Mouse (Mus musculus): ENCODE measurements around the gene Atoh8.

Atoh8 gene

DNA sequence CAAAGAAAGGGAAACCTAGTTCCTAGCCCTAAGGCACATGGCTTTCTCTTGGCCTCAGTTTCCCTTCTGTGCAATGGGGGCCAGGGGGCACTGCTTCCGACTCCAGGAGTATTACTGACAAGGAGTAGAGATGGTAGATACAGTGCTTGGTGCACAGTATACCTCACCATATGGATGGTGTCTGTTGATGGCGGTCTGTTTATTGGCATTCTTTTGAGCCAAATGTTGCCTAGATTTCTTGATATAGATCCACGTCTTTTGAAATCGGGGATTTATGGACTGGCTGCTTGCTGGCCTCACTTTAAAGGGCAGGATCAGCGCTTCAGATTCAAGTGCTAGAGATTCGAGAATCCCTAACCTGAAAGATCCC is 18.0 kb downstream of the Atoh8 start:
- H3K4me3 ChIP-seq (replicated peaks; ENCODE audit: low read length): no peak overlapping the region
- H3K27me3 ChIP-seq (ENCODE audit: insufficient read depth, low read length): peaks cover 93% of the 10 kb centered on the region
- peaks cover 13% of the 10 kb centered on the region for H3K4me1 ChIP-seq (replicated peaks; ENCODE audit: low read depth, low read length)
- TF ChIP-seq NANOG (IDR thresholded peaks at IDR 0.05; ENCODE audit: borderline replicate concordance, low read length) (no peak), CTCF (conservative IDR thresholded peaks at IDR 0.05; ENCODE audit: low read length) (no peak), POU5F1 (IDR thresholded peaks at IDR 0.05; ENCODE audit: borderline replicate concordance, low read length) (no peak)
- H3K9me3 ChIP-seq (ENCODE audit: low read length): no peaks in the 10 kb centered on the region
- H3K36me3 ChIP-seq (ENCODE audit: insufficient read depth, low read length): no peaks in the 10 kb centered on the region

DNA sequence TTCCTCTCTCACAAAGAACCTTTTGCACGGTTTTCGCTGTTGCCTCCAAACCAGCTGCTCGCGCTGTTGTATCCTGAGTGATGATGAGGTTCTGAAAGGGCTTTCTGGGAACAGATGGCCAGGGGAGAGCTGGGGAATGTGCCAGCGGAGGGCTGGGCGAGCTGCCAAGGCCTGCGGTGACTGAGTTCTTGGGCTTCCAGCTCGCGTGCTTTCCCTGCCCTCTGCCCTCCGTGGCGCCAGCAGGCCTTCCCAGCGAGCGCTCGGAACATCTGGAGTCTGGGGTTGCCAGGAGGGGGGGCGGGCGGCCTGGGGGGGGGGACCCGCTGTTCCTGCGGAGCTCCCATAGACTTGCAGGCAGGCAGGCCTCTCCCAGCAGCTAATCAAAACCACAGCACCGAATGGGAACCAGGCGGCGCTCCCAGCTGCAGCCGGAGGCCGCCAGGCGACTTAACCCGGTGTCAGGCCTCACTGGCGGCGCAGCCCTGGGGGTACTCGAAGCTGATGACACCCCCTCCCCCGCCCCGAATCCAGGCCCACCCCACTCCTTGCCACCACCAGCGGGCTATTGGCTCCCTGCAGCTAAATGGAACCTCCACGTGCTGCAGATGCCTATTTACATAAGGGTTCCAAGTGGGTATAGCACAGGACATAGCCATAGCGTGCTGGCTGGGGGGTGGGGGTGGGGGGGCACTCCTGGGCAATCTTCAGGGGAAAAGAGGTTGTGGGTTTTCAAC is 18.5 kb downstream of the Atoh8 start:
- TF ChIP-seq POU5F1 (IDR thresholded peaks at IDR 0.05; ENCODE audit: borderline replicate concordance, low read length): no peak
- TF ChIP-seq NANOG (IDR thresholded peaks at IDR 0.05; ENCODE audit: borderline replicate concordance, low read length): no peak
- no peak for TF ChIP-seq CTCF (conservative IDR thresholded peaks at IDR 0.05; ENCODE audit: low read length)
- H3K4me3 ChIP-seq (replicated peaks; ENCODE audit: low read length): peak overlapping the region; percentile 65
- no peaks in the 10 kb centered on the region for H3K9me3 ChIP-seq (ENCODE audit: low read length)
- H3K27me3 ChIP-seq (ENCODE audit: insufficient read depth, low read length): peaks cover 89% of the 10 kb centered on the region
- H3K36me3 ChIP-seq (ENCODE audit: insufficient read depth, low read length): no peaks in the 10 kb centered on the region
- H3K4me1 ChIP-seq (replicated peaks; ENCODE audit: low read depth, low read length): peaks cover 8% of the 10 kb centered on the region

DNA sequence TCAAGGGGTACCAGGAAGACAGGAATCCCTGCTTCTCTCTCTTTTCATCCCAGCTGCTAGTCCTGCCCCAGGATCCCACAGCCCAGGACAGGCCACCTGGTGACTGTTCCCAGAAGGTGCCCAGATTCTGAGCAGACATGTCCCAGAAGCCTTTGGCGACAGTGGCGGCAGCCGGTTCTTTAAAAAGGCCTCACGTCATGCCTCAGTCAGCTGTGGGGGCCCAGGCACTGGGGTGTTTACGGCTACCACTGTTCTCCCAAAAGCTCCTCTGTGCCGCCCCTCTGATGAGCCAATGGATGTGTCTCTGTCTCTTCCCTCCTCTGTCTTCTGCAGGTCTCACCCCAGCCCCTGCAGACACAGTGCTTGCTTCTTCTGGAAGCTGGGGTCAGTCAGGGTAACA is 19.8 kb downstream of the Atoh8 start:
- Histone ChIP-seq H3K36me3 (ENCODE audit: insufficient read depth, low read length) (no peaks in the 10 kb centered on the region), H3K4me3 (replicated peaks; ENCODE audit: low read length) (no peak overlapping the region), H3K9me3 (ENCODE audit: low read length) (no peaks in the 10 kb centered on the region), H3K4me1 (replicated peaks; ENCODE audit: low read depth, low read length) (peaks cover 2% of the 10 kb centered on the region), H3K27me3 (ENCODE audit: insufficient read depth, low read length) (peaks cover 88% of the 10 kb centered on the region)
- no peak for TF ChIP-seq NANOG (IDR thresholded peaks at IDR 0.05; ENCODE audit: borderline replicate concordance, low read length)
- TF ChIP-seq POU5F1 (IDR thresholded peaks at IDR 0.05; ENCODE audit: borderline replicate concordance, low read length): no peak
- no peak for TF ChIP-seq CTCF (conservative IDR thresholded peaks at IDR 0.05; ENCODE audit: low read length)

DNA sequence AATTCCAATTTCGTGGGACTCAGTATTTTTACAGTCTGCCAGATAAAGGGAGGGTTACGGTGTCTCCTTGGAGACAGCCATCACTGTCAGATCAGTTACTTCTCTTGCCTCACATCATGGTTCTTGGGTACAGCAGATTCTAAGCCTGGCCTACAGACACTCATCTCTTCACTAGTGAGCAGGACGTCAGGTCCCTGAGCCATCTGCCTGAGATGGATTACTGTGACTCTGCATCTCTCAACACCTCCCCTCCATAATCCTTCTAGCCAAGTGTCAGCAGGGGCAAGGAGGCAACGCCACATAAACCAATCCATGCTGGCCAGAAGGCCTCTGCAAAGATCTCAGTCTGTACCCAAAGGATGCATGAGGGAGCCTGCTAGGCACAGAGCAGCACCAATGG is 24.0 kb downstream of the Atoh8 start:
- Histone ChIP-seq H3K36me3 (ENCODE audit: insufficient read depth, low read length) (no peaks in the 10 kb centered on the region), H3K27me3 (ENCODE audit: insufficient read depth, low read length) (peaks cover 90% of the 10 kb centered on the region)
- TF ChIP-seq CTCF (conservative IDR thresholded peaks at IDR 0.05; ENCODE audit: low read length) (no peak), POU5F1 (IDR thresholded peaks at IDR 0.05; ENCODE audit: borderline replicate concordance, low read length) (no peak), NANOG (IDR thresholded peaks at IDR 0.05; ENCODE audit: borderline replicate concordance, low read length) (no peak)

DNA sequence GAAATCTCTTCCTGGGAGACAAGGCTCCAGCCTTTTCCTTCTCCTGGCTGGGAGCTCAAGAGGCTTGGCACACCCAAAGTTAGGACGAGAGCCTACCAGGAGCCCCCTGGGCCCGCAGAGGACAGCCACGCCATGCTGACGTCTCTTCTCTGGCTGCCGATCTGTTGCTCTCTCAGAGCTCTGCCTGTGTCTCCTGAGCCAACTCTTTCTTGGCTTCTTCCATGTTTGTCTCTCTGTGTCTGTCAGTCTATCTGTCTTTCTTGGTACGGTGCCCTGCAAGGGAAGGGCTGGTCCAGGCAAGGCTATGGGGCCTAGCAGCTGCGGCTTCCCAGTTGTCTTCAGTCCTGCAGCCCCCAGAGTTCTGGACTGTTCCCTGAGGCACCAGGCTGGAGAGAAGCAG is 24.6 kb downstream of the Atoh8 start:
- Histone ChIP-seq H3K4me1 (replicated peaks; ENCODE audit: low read depth, low read length) (no peaks in the 10 kb centered on the region), H3K27me3 (ENCODE audit: insufficient read depth, low read length) (peaks cover 89% of the 10 kb centered on the region), H3K36me3 (ENCODE audit: insufficient read depth, low read length) (no peaks in the 10 kb centered on the region), H3K4me3 (replicated peaks; ENCODE audit: low read length) (no peak overlapping the region), H3K9me3 (ENCODE audit: low read length) (no peaks in the 10 kb centered on the region)
- no peak for TF ChIP-seq NANOG (IDR thresholded peaks at IDR 0.05; ENCODE audit: borderline replicate concordance, low read length)
- TF ChIP-seq CTCF (conservative IDR thresholded peaks at IDR 0.05; ENCODE audit: low read length): no peak
- TF ChIP-seq POU5F1 (IDR thresholded peaks at IDR 0.05; ENCODE audit: borderline replicate concordance, low read length): no peak

More for the DNA sequence above, 24.0 kb downstream of the Atoh8 start:
- H3K4me1 ChIP-seq (replicated peaks; ENCODE audit: low read depth, low read length): no peaks in the 10 kb centered on the region
- H3K9me3 ChIP-seq (ENCODE audit: low read length): no peaks in the 10 kb centered on the region
- H3K4me3 ChIP-seq (replicated peaks; ENCODE audit: low read length): no peak overlapping the region

DNA sequence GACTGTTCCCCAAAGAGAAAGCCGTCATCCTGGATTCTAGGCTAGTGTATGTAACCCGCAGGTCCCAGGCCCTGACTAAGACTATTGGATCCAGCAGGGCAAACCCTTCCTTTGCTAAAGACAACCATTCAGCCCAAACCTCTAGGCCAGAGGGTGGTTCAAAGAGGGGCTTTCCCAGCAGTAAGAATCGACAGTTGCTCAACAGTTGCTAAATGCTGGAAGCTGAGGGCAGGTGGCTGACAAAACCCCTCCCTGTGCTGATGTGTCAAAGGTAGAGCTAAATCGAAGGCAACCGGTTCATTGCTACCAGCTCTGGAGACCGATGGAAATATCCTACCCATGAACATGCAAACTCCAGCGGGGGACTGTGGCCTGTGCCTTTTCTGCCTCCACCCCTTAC is 25.6 kb downstream of the Atoh8 start:
- TF ChIP-seq NANOG (IDR thresholded peaks at IDR 0.05; ENCODE audit: borderline replicate concordance, low read length): no peak
- no peak for TF ChIP-seq CTCF (conservative IDR thresholded peaks at IDR 0.05; ENCODE audit: low read length)
- no peak for TF ChIP-seq POU5F1 (IDR thresholded peaks at IDR 0.05; ENCODE audit: borderline replicate concordance, low read length)
- no peak overlapping the region for H3K4me3 ChIP-seq (replicated peaks; ENCODE audit: low read length)
- no peaks in the 10 kb centered on the region for H3K36me3 ChIP-seq (ENCODE audit: insufficient read depth, low read length)
- H3K9me3 ChIP-seq (ENCODE audit: low read length): no peaks in the 10 kb centered on the region
- peaks cover 88% of the 10 kb centered on the region for H3K27me3 ChIP-seq (ENCODE audit: insufficient read depth, low read length)
- H3K4me1 ChIP-seq (replicated peaks; ENCODE audit: low read depth, low read length): no peaks in the 10 kb centered on the region

DNA sequence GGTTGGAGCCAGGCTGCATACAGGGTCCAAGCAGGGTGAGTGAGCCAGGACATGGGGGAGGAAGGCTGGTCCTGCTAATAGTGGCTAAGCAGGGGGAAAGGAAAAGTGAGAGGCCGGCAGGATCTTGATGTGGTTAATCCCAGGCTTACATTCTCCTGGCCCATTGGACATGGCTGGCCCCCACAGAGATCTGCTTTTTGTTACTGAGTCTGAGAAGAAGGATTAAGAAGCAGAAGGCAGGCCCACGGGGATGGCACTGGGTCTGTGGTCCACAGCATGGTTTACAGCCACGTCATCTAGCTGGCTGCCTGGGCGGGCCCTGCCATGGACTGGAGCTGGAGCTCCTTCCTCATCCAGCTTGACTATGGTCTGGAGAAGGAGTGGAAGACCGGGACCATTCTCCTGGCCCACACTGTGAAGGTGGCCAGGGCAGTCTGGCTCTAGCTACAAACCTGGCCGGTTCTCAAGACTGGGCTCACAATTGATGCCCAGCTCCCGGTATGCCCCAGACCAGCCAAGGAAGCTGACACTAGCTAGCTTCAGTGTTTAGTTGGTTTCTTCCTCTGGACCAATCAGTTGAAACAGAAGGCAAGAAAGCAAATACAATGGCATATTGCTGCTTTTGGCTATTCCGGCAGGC is 26.9 kb downstream of the Atoh8 start:
- H3K4me3 ChIP-seq (replicated peaks; ENCODE audit: low read length): no peak overlapping the region
- H3K9me3 ChIP-seq (ENCODE audit: low read length): no peaks in the 10 kb centered on the region
- H3K36me3 ChIP-seq (ENCODE audit: insufficient read depth, low read length): no peaks in the 10 kb centered on the region
- H3K27me3 ChIP-seq (ENCODE audit: insufficient read depth, low read length): peaks cover 82% of the 10 kb centered on the region
- H3K4me1 ChIP-seq (replicated peaks; ENCODE audit: low read depth, low read length): no peaks in the 10 kb centered on the region
- TF ChIP-seq POU5F1 (IDR thresholded peaks at IDR 0.05; ENCODE audit: borderline replicate concordance, low read length) (no peak), NANOG (IDR thresholded peaks at IDR 0.05; ENCODE audit: borderline replicate concordance, low read length) (no peak), CTCF (conservative IDR thresholded peaks at IDR 0.05; ENCODE audit: low read length) (no peak)

DNA sequence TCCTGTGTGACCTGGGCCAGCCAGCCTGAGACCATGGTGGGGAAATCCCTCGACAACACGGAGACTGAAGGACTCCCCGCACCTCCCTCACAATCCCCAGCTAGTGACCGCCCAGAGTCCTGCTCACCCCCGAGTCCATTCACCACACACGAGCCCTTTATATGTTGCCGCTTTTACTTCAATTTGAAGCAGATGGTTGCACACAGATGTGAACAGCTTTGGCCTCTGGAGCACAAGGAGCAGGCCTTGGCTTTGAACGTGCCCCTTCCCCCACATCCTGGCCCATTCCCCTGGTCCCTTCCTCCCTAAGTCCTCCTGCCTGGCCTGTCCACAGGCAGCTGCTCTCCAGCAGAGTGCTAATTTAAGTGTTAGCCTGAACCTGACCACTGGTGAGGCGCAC is 29.4 kb downstream of the Atoh8 start:
- no peaks in the 10 kb centered on the region for H3K36me3 ChIP-seq (ENCODE audit: insufficient read depth, low read length)
- no peak for TF ChIP-seq NANOG (IDR thresholded peaks at IDR 0.05; ENCODE audit: borderline replicate concordance, low read length)
- TF ChIP-seq CTCF (conservative IDR thresholded peaks at IDR 0.05; ENCODE audit: low read length): no peak
- TF ChIP-seq POU5F1 (IDR thresholded peaks at IDR 0.05; ENCODE audit: borderline replicate concordance, low read length): no peak

More for the DNA sequence above, 29.4 kb downstream of the Atoh8 start:
- Histone ChIP-seq H3K9me3 (ENCODE audit: low read length) (no peaks in the 10 kb centered on the region), H3K4me3 (replicated peaks; ENCODE audit: low read length) (no peak overlapping the region), H3K4me1 (replicated peaks; ENCODE audit: low read depth, low read length) (no peaks in the 10 kb centered on the region), H3K27me3 (ENCODE audit: insufficient read depth, low read length) (peaks cover 63% of the 10 kb centered on the region)
